In genomic region chr7:89792576-89792975, GRCm38 (mm10) we compare ENCODE assay signal across 17 mouse cellular contexts.
"Had no signal": no experiment of that assay in that cellular context is flagged by ENCODE, and none has a peak within 500 bp of the region (broad histone marks: within the 10 kb centered on the region; RNA-seq: fewer than 3 reads in every experiment).

No protein-coding gene starts in this region.

- ATAC-seq: liver, postnatal 0 days; midbrain, embryonic 13.5 days had no signal

- DNase-seq: kidney, adult 9 months; kidney, postnatal 36 days; liver; liver, embryonic 13.5 days; liver, postnatal 0 days; lung, postnatal 14 days; right cerebral cortex, adult 18-20 months; right cerebral cortex, postnatal 25 days; thymus, adult 2 months; thymus, postnatal 25 days had no signal

- H3K36me3 ChIP-seq: limb, embryonic 12.5 days; liver, embryonic 13.5 days; lung, embryonic 15.5 days; midbrain, embryonic 13.5 days; neural tube, embryonic 15.5 days had no signal

- H3K9me3 ChIP-seq: limb, embryonic 12.5 days; liver, embryonic 13.5 days; lung, embryonic 15.5 days; midbrain, embryonic 13.5 days; neural tube, embryonic 15.5 days had no signal

- H3K4me2 ChIP-seq: limb, embryonic 12.5 days; liver, embryonic 13.5 days; lung, embryonic 15.5 days; midbrain, embryonic 13.5 days; neural tube, embryonic 15.5 days had no signal

- H3K4me3 ChIP-seq: limb, embryonic 12.5 days; liver, embryonic 13.5 days; lung, embryonic 15.5 days; midbrain, embryonic 13.5 days; myocyte; neural tube, embryonic 15.5 days had no signal

- H3K27ac ChIP-seq: kidney, postnatal 0 days; limb, embryonic 12.5 days; liver, embryonic 13.5 days; lung, embryonic 15.5 days; midbrain, embryonic 13.5 days; neural tube, embryonic 15.5 days; stomach, postnatal 0 days had no signal

- H3K4me1 ChIP-seq: liver, embryonic 13.5 days; lung, embryonic 15.5 days had no signal

- H3K9ac ChIP-seq: limb, embryonic 12.5 days; liver, embryonic 13.5 days; liver, postnatal 0 days; lung, embryonic 15.5 days; midbrain, embryonic 13.5 days; neural tube, embryonic 15.5 days had no signal

- H3K27me3 ChIP-seq: liver, embryonic 13.5 days; lung, embryonic 15.5 days; midbrain, embryonic 13.5 days; neural tube, embryonic 15.5 days had no signal
